Mouse (Mus musculus) heart, adult 2 months (tissue): ENCODE measurements at regions not wholly inside any gene's neighbourhood (a gene's known extent, or its start where the extent isn't known, plus 50 kb on each side); places are given as distances from the start of the nearest gene placed in this dataset.

Source experiments
- DNase-seq, 2 experiments: peaks; one replicate each; pipeline ENCODE4 v3.0.0; 2021
- H3K27ac ChIP-seq: fragments of 200-600 bp; 2 replicates; pipeline ENCODE4 v1.8.1; 2022
- H3K27me3 ChIP-seq: fragments of 200-500 bp; 2 replicates; pipeline ENCODE4 v1.6.1; 2012; ENCODE audit warnings: mild to moderate bottlenecking, low read length, inconsistent platforms, mixed read lengths; ENCODE audit not compliant: control insufficient read depth, insufficient read depth
- H3K36me3 ChIP-seq: fragments of 200-500 bp; 2 replicates; pipeline ENCODE4 v1.6.1; 2012; ENCODE audit warnings: low read length, inconsistent platforms; ENCODE audit not compliant: control insufficient read depth, insufficient read depth
- H3K4me1 ChIP-seq: fragments of 200-500 bp; 2 replicates; pipeline ENCODE4 v1.6.1; 2011; ENCODE audit warnings: low read length; ENCODE audit not compliant: control insufficient read depth, insufficient read depth
- H3K4me3 ChIP-seq: fragments of 200-600 bp; 2 replicates; pipeline ENCODE4 v1.8.1; 2022
- H3K79me2 ChIP-seq: fragments of 200-500 bp; replicated peaks from 2 replicates; pipeline ENCODE4 v1.6.1; 2012; ENCODE audit warnings: mild to moderate bottlenecking, inconsistent platforms, low read length, moderate library complexity, mixed read lengths; ENCODE audit not compliant: control insufficient read depth, insufficient read depth
- H3K9ac ChIP-seq: fragments of 200-500 bp; 2 replicates; pipeline ENCODE4 v1.6.1; 2012; ENCODE audit warnings: low read depth, mild to moderate bottlenecking, control low read depth, inconsistent platforms, low read length, mixed read lengths
- CTCF ChIP-seq: fragments of 200-600 bp; IDR thresholded peaks from 2 replicates; pipeline ENCODE4 v1.8.1; 2022; ENCODE audit warnings: antibody characterized with exemption, mild to moderate bottlenecking, moderate library complexity
- EP300 ChIP-seq: fragments of 200-500 bp; IDR thresholded peaks from 2 replicates; pipeline ENCODE4 v1.6.1; 2011; ENCODE audit warnings: low read depth, low read length, control low read depth; ENCODE audit not compliant: insufficient read depth
- POLR2A ChIP-seq: fragments of 200-500 bp; IDR thresholded peaks from 2 replicates; pipeline ENCODE4 v1.6.1; 2011; ENCODE audit warnings: mild to moderate bottlenecking, low read depth, low read length, control low read depth; ENCODE audit not compliant: insufficient read depth
- WGBS: fragments of 180-500 bp; shearing (Covaris S2); methylation state at CpG from one replicate; pipeline ENCODE4 v1.1.7; 2018; 5-methylcytosine and 5-hydroxymethylcytosine counted together
- intact Hi-C: fragments of 180-260 bp; cut with DNase I; formaldehyde crosslinking; loops from one replicate; pipeline ENCODE4 v1.15.1; 2025

DNA sequence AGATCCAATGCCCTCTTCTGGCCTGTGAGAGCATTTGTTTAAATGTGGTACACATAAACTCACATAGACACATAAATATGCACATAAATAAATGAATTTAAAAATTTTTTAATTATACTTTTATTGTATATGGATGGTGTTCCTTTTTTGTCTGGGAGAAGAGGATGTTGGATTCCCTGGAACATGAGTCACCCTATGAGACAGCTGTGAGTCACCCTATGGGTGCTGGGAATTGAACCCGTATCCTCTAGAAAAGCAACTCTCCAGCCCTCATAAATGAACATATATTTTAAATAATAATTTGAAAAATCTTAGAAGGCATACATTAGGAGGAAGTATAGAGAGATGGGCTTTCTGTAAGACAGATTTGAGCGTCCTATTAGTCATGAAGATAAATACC lies 76.1 kb upstream of the Dynlt3 start:
- Histone ChIP-seq H3K36me3 (no peaks in the 10 kb centered on the region), H3K27ac (no peak overlapping the region), H3K9ac (no peak overlapping the region), H3K79me2 (no peaks in the 10 kb centered on the region), H3K4me3 (no peak overlapping the region), H3K4me1 (no peaks in the 10 kb centered on the region), H3K27me3 (no peaks in the 10 kb centered on the region)
- 89% methylated on average over 2 of the region's 2 CpGs for WGBS
- DNase-seq, result no peak
- intact Hi-C loops, result no loop called here
- TF ChIP-seq POLR2A (no peak), EP300 (no peak), CTCF (no peak)

DNA sequence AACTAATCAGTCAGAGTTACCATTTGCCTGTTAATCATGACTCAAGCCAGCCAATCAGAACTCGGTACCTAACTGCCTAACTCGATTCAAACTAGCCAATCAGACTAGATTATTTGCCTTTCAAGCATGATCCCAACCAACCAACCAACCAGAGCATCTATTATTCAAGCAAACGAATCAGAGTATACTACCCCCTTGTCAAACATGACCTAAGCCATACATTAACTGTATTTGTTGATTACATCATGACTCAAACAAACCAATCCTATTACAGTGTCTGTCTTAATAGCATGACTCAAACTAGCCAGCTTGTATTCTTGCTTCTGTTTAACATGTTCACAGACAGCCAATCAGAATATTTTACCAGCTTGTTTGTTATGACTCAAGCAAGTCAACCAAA lies 79.7 kb upstream of the Dynlt3 start:
- no peaks in the 10 kb centered on the region for H3K4me1 ChIP-seq
- H3K4me3 ChIP-seq, result no peak overlapping the region
- H3K79me2 ChIP-seq, result no peaks in the 10 kb centered on the region
- no peaks in the 10 kb centered on the region for H3K27me3 ChIP-seq
- DNase-seq, result no peak
- no peaks in the 10 kb centered on the region for H3K36me3 ChIP-seq
- TF ChIP-seq EP300 (no peak), CTCF (no peak), POLR2A (no peak)
- H3K27ac ChIP-seq, result no peak overlapping the region
- WGBS, result 57% methylated on average over 3 of the region's 3 CpGs
- no peak overlapping the region for H3K9ac ChIP-seq
- intact Hi-C loops, result no loop called here

DNA sequence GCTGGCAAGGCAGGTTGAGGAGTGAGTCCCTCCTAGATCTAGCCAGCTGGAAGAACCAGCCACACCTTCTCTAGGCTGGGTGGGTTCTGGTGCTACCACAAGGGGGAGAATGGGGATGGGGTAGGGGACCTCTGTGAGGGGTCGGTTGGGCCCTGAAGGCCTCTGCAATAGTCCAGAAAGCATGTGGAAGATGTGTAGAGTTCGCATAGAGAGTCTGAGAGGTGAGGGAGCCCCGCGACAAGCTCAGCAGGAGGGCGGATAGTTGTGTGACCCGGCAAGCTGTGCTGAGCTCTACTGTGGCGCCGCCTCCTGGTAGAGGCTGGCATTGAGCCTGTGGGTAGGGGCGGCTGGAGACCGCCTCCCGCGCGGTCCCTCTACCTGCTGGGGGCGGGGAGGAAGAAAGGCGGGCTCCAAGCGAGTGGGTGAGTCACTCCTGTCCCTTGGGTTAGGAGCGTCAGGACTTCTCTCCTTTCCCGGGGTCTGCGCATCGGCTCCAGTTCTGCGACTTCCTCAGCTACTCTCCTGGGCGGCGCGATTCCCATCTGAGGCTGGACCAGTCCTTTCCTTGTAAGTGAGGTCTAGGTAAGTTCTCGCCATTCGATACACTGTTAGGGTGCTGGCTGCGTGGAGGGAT lies 84.6 kb upstream of the Dynlt3 start:
- H3K27ac ChIP-seq, result no peak overlapping the region
- no peaks in the 10 kb centered on the region for H3K4me1 ChIP-seq
- intact Hi-C loops, result no loop called here
- H3K27me3 ChIP-seq, result no peaks in the 10 kb centered on the region
- DNase-seq, result peak; percentile 2 to 19
- no peak overlapping the region for H3K9ac ChIP-seq
- no peaks in the 10 kb centered on the region for H3K79me2 ChIP-seq
- H3K36me3 ChIP-seq, result no peaks in the 10 kb centered on the region
- WGBS, result 19% methylated on average over 23 of the region's 27 CpGs
- TF ChIP-seq POLR2A (no peak), CTCF (peak; percentile 36)
- H3K4me3 ChIP-seq, result no peak overlapping the region

DNA sequence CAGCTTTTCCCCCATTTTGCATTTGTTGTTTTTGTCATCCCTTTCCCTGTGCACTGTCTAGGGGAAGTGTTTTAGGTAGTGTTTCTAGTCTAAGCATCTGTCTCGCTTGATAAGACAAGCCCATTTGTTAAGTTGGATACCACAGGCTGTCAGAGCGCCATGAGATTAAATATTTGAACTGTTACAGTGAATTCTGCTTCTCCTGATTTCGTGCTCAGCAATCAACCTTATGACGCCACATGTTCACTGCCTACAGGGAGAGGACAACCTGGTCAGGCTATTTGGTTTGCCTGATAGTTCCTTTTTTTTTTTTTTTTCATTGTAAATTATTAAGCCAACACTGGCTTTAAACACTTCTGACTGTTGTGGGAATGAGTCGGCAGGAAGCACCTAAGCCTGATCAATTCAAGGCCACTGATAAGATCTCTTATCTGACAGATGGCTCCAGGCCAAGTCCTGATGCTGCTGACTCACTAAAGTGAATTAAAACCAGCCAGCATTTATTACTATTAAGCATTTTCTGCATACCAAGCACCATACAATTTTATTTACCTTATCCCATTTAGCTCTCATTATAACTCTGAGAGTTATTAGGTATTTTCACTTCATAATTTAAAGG lies 90.3 kb upstream of the Dynlt3 start:
- TF ChIP-seq POLR2A (no peak), EP300 (no peak), CTCF (no peak)

DNA sequence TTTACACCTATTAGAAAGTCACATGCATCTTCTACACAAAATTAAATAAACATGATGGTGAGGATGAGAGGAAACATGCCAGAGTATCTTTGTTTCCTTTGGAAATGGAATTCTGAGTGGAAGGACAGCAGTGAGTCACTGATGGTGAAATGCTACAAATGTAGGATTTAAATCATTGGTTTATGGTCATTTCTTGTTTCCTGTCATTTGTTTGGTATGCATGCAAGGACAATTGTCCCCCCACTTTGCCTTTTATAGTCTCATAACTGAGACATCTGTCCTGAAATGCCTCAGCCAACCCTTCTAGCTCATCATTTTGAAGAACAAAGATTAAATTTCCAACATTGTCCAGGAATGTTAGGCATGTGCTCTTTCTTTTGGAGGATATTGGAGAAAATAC lies 77.2 kb upstream of the Hypm start:
- Histone ChIP-seq H3K9ac (no peak overlapping the region), H3K27me3 (no peaks in the 10 kb centered on the region), H3K27ac (no peak overlapping the region), H3K4me1 (no peaks in the 10 kb centered on the region), H3K36me3 (no peaks in the 10 kb centered on the region), H3K79me2 (no peaks in the 10 kb centered on the region), H3K4me3 (no peak overlapping the region)
- intact Hi-C loops, result no loop called here
- TF ChIP-seq CTCF (no peak), POLR2A (no peak), EP300 (no peak)
- DNase-seq, result no peak

More for the DNA sequence above, 90.3 kb upstream of the Dynlt3 start:
- intact Hi-C loops, result no loop called here
- Histone ChIP-seq H3K36me3 (no peaks in the 10 kb centered on the region), H3K4me1 (no peaks in the 10 kb centered on the region), H3K27me3 (no peaks in the 10 kb centered on the region), H3K9ac (no peak overlapping the region), H3K27ac (no peak overlapping the region), H3K4me3 (no peak overlapping the region), H3K79me2 (no peaks in the 10 kb centered on the region)
- WGBS, result 40% methylated on average over 5 of the region's 5 CpGs
- DNase-seq, result no peak

DNA sequence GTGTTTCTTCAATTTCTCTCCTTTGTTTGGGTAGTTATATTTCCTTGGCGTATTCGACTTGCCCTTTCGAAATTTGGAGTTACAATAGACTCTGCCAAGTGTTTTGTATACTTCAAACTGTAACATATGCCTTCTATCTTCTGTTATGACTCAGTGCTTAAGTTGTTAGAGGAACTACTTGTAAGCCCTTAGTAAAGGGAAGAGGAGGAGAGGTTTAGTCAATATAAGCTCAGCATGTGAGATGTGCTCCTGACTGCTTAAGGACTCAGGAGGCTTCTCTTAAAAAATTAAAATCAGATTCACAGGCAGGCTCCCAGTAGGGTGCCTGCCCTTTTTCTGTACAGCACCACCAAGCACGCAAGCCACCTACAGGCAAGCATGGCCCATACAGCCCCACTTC lies 69.2 kb upstream of the Hypm start:
- DNase-seq, result no peak
- no peaks in the 10 kb centered on the region for H3K36me3 ChIP-seq
- H3K79me2 ChIP-seq, result no peaks in the 10 kb centered on the region
- H3K4me3 ChIP-seq, result no peak overlapping the region
- H3K9ac ChIP-seq, result no peak overlapping the region
- no peaks in the 10 kb centered on the region for H3K4me1 ChIP-seq
- no peaks in the 10 kb centered on the region for H3K27me3 ChIP-seq
- no peak for TF ChIP-seq POLR2A
- TF ChIP-seq EP300, result no peak
- TF ChIP-seq CTCF, result no peak
- intact Hi-C loops, result no loop called here
- 81% methylated on average over 4 of the region's 4 CpGs for WGBS
- no peak overlapping the region for H3K27ac ChIP-seq
